Mouse (Mus musculus): Measurements from ENCODE around the gene Trp63. TPM values are rescaled to one million over a fixed set of nuclear protein-coding genes. Genes with fewer than 3 reads are reported as not detected.

Gene Trp63
- polyA plus RNA-seq, 1 experiment from 2014 or later, result 0.37 TPM

GRCm38 (mm10) chr16:25715790-25716189, 32.2 kb downstream of the Trp63 start:
- Histone ChIP-seq H3K9me3 (replicated peaks) (no peaks in the 10 kb centered on the region), H3K4me3 (no peak overlapping the region), H3K4me2 (no peak overlapping the region), H3K9ac (no peak overlapping the region), H3K27me3 (replicated peaks) (no peaks in the 10 kb centered on the region), H3K27ac (ENCODE audit: poor library complexity, severe bottlenecking) (no peak overlapping the region), H3K36me3 (no peaks in the 10 kb centered on the region), H3K4me1 (replicated peaks) (no peaks in the 10 kb centered on the region)
- WGBS, result 80% methylated on average over 3 of the region's 3 CpGs
- ATAC-seq (ENCODE audit: insufficient number of reproducible peaks, low FRiP score), result no peak

- WGBS, result 60% methylated on average over 5 of the region's 5 CpGs
- Histone ChIP-seq H3K4me2 (no peak overlapping the region), H3K9ac (no peak overlapping the region), H3K27me3 (replicated peaks) (no peaks in the 10 kb centered on the region), H3K36me3 (no peaks in the 10 kb centered on the region), H3K9me3 (replicated peaks) (no peaks in the 10 kb centered on the region), H3K4me3 (no peak overlapping the region), H3K27ac (ENCODE audit: poor library complexity, severe bottlenecking) (no peak overlapping the region), H3K4me1 (replicated peaks) (no peaks in the 10 kb centered on the region)
- no peak for ATAC-seq (ENCODE audit: insufficient number of reproducible peaks, low FRiP score)
These were observed 39.6 kb downstream of the Trp63 start for GRCm38 (mm10) chr16:25723131-25723530.

- no peak for ATAC-seq (ENCODE audit: insufficient number of reproducible peaks, low FRiP score)
- H3K9me3 ChIP-seq (replicated peaks), result no peaks in the 10 kb centered on the region
- 87% methylated on average over 5 of the region's 5 CpGs for WGBS
- H3K27ac ChIP-seq (ENCODE audit: poor library complexity, severe bottlenecking), result no peak overlapping the region
- H3K4me1 ChIP-seq (replicated peaks), result no peaks in the 10 kb centered on the region
- no peak overlapping the region for H3K4me3 ChIP-seq
- H3K4me2 ChIP-seq, result no peak overlapping the region
- H3K36me3 ChIP-seq, result no peaks in the 10 kb centered on the region
- H3K9ac ChIP-seq, result no peak overlapping the region
- no peaks in the 10 kb centered on the region for H3K27me3 ChIP-seq (replicated peaks)
These were observed 43.4 kb downstream of the Trp63 start for GRCm38 (mm10) chr16:25727001-25727400.

- 59% methylated on average over 7 of the region's 7 CpGs for WGBS
- H3K4me2 ChIP-seq, result no peak overlapping the region
- no peaks in the 10 kb centered on the region for H3K4me1 ChIP-seq (replicated peaks)
- no peaks in the 10 kb centered on the region for H3K27me3 ChIP-seq (replicated peaks)
- no peaks in the 10 kb centered on the region for H3K9me3 ChIP-seq (replicated peaks)
- H3K36me3 ChIP-seq, result no peaks in the 10 kb centered on the region
- ATAC-seq (ENCODE audit: insufficient number of reproducible peaks, low FRiP score), result no peak
- no peak overlapping the region for H3K4me3 ChIP-seq
- H3K9ac ChIP-seq, result no peak overlapping the region
- H3K27ac ChIP-seq (ENCODE audit: poor library complexity, severe bottlenecking), result no peak overlapping the region
These were observed 44.5 kb downstream of the Trp63 start for GRCm38 (mm10) chr16:25727957-25728506.

- 73% methylated on average over 3 of the region's 3 CpGs for WGBS
- no peaks in the 10 kb centered on the region for H3K9me3 ChIP-seq (replicated peaks)
- H3K27ac ChIP-seq (ENCODE audit: poor library complexity, severe bottlenecking), result no peak overlapping the region
- H3K27me3 ChIP-seq (replicated peaks), result no peaks in the 10 kb centered on the region
- no peak overlapping the region for H3K9ac ChIP-seq
- no peaks in the 10 kb centered on the region for H3K4me1 ChIP-seq (replicated peaks)
- H3K4me2 ChIP-seq, result no peak overlapping the region
- no peak overlapping the region for H3K4me3 ChIP-seq
- ATAC-seq (ENCODE audit: insufficient number of reproducible peaks, low FRiP score), result no peak
- no peaks in the 10 kb centered on the region for H3K36me3 ChIP-seq
These were observed 53.3 kb downstream of the Trp63 start for GRCm38 (mm10) chr16:25736912-25737311.

- no peak overlapping the region for H3K9ac ChIP-seq
- H3K4me2 ChIP-seq, result no peak overlapping the region
- no peaks in the 10 kb centered on the region for H3K36me3 ChIP-seq
- no peaks in the 10 kb centered on the region for H3K27me3 ChIP-seq (replicated peaks)
- H3K9me3 ChIP-seq (replicated peaks), result no peaks in the 10 kb centered on the region
- H3K27ac ChIP-seq (ENCODE audit: poor library complexity, severe bottlenecking), result no peak overlapping the region
- ATAC-seq (ENCODE audit: insufficient number of reproducible peaks, low FRiP score), result no peak
- H3K4me3 ChIP-seq, result no peak overlapping the region
- 72% methylated on average over 6 of the region's 6 CpGs for WGBS
- no peaks in the 10 kb centered on the region for H3K4me1 ChIP-seq (replicated peaks)
These were observed 54.1 kb downstream of the Trp63 start for GRCm38 (mm10) chr16:25737623-25738050.

- WGBS, result 16% methylated on average over 3 of the region's 3 CpGs
- Histone ChIP-seq H3K9me3 (replicated peaks) (no peaks in the 10 kb centered on the region), H3K4me2 (no peak overlapping the region), H3K9ac (no peak overlapping the region), H3K4me1 (replicated peaks) (0 out of 2 replicates have a peak, but pooled peaks cover 4% of the 10 kb centered on the region), H3K4me3 (no peak overlapping the region), H3K36me3 (no peaks in the 10 kb centered on the region), H3K27ac (ENCODE audit: poor library complexity, severe bottlenecking) (no peak overlapping the region), H3K27me3 (replicated peaks) (no peaks in the 10 kb centered on the region)
- ATAC-seq (ENCODE audit: insufficient number of reproducible peaks, low FRiP score), result no peak
These were observed 63.2 kb downstream of the Trp63 start for GRCm38 (mm10) chr16:25746807-25747206.

GRCm38 (mm10) chr16:25751866-25752265, 68.3 kb downstream of the Trp63 start:
- H3K4me2 ChIP-seq, result no peak overlapping the region
- H3K27me3 ChIP-seq (replicated peaks), result no peaks in the 10 kb centered on the region
- no peaks in the 10 kb centered on the region for H3K9me3 ChIP-seq (replicated peaks)
- no peak overlapping the region for H3K4me3 ChIP-seq
- WGBS, result 83% methylated on average over 11 of the region's 11 CpGs
- H3K36me3 ChIP-seq, result no peaks in the 10 kb centered on the region
- H3K9ac ChIP-seq, result no peak overlapping the region
- H3K4me1 ChIP-seq (replicated peaks), result 0 out of 2 replicates have a peak, but pooled peaks cover under 1% of the 10 kb centered on the region
- H3K27ac ChIP-seq (ENCODE audit: poor library complexity, severe bottlenecking), result no peak overlapping the region
- ATAC-seq (ENCODE audit: insufficient number of reproducible peaks, low FRiP score), result no peak

- H3K27ac ChIP-seq (ENCODE audit: poor library complexity, severe bottlenecking), result no peak overlapping the region
- no peaks in the 10 kb centered on the region for H3K36me3 ChIP-seq
- H3K4me1 ChIP-seq (replicated peaks), result no peaks in the 10 kb centered on the region
- 80% methylated on average over 2 of the region's 2 CpGs for whole genome bisulfite sequencing
- no peaks in the 10 kb centered on the region for H3K27me3 ChIP-seq (replicated peaks)
- H3K4me2 ChIP-seq, result no peak overlapping the region
- ATAC-seq (ENCODE audit: insufficient number of reproducible peaks, low FRiP score), result no peak
- no peaks in the 10 kb centered on the region for H3K9me3 ChIP-seq (replicated peaks)
- no peak overlapping the region for H3K4me3 ChIP-seq
- no peak overlapping the region for H3K9ac ChIP-seq
These were observed 74.5 kb downstream of the Trp63 start for GRCm38 (mm10) chr16:25758108-25758507.

GRCm38 (mm10) chr16:25765549-25765948, 82.0 kb downstream of the Trp63 start:
- no peak overlapping the region for H3K27ac ChIP-seq (ENCODE audit: poor library complexity, severe bottlenecking)
- H3K9me3 ChIP-seq (replicated peaks), result no peaks in the 10 kb centered on the region
- H3K4me2 ChIP-seq, result no peak overlapping the region
- WGBS, result 86% methylated on average over 5 of the region's 5 CpGs
- H3K9ac ChIP-seq, result no peak overlapping the region
- H3K4me1 ChIP-seq (replicated peaks), result no peaks in the 10 kb centered on the region
- H3K36me3 ChIP-seq, result no peaks in the 10 kb centered on the region
- H3K27me3 ChIP-seq (replicated peaks), result no peaks in the 10 kb centered on the region
- ATAC-seq (ENCODE audit: insufficient number of reproducible peaks, low FRiP score), result no peak
- no peak overlapping the region for H3K4me3 ChIP-seq

GRCm38 (mm10) chr16:25774611-25775010, 91.0 kb downstream of the Trp63 start:
- H3K36me3 ChIP-seq, result no peaks in the 10 kb centered on the region
- no peak overlapping the region for H3K4me3 ChIP-seq
- no peak overlapping the region for H3K27ac ChIP-seq (ENCODE audit: poor library complexity, severe bottlenecking)
- H3K4me1 ChIP-seq (replicated peaks), result no peaks in the 10 kb centered on the region
- H3K9ac ChIP-seq, result no peak overlapping the region
- no peak for ATAC-seq (ENCODE audit: insufficient number of reproducible peaks, low FRiP score)
- 84% methylated on average over 7 of the region's 7 CpGs for WGBS
- H3K9me3 ChIP-seq (replicated peaks), result no peaks in the 10 kb centered on the region
- no peak overlapping the region for H3K4me2 ChIP-seq
- H3K27me3 ChIP-seq (replicated peaks), result no peaks in the 10 kb centered on the region

- no peak for ATAC-seq (ENCODE audit: insufficient number of reproducible peaks, low FRiP score)
- Histone ChIP-seq H3K4me1 (replicated peaks) (no peaks in the 10 kb centered on the region), H3K27me3 (replicated peaks) (no peaks in the 10 kb centered on the region), H3K9ac (no peak overlapping the region), H3K4me2 (no peak overlapping the region), H3K4me3 (no peak overlapping the region), H3K27ac (ENCODE audit: poor library complexity, severe bottlenecking) (no peak overlapping the region), H3K36me3 (no peaks in the 10 kb centered on the region), H3K9me3 (replicated peaks) (no peaks in the 10 kb centered on the region)
- 56% methylated on average over 1 of the region's 1 CpGs for WGBS
These were observed 93.9 kb downstream of the Trp63 start for GRCm38 (mm10) chr16:25777501-25777900.

All from heart, embryonic 12.5 days (tissue).